Mouse (Mus musculus): ENCODE results near the gene Exosc8. TPM values are rescaled to one million over a fixed set of nuclear protein-coding genes. Genes with fewer than 3 reads are reported as not detected.

Gene Exosc8
- polyA plus RNA-seq, 2 experiments: 119 to 130 TPM

DNA sequence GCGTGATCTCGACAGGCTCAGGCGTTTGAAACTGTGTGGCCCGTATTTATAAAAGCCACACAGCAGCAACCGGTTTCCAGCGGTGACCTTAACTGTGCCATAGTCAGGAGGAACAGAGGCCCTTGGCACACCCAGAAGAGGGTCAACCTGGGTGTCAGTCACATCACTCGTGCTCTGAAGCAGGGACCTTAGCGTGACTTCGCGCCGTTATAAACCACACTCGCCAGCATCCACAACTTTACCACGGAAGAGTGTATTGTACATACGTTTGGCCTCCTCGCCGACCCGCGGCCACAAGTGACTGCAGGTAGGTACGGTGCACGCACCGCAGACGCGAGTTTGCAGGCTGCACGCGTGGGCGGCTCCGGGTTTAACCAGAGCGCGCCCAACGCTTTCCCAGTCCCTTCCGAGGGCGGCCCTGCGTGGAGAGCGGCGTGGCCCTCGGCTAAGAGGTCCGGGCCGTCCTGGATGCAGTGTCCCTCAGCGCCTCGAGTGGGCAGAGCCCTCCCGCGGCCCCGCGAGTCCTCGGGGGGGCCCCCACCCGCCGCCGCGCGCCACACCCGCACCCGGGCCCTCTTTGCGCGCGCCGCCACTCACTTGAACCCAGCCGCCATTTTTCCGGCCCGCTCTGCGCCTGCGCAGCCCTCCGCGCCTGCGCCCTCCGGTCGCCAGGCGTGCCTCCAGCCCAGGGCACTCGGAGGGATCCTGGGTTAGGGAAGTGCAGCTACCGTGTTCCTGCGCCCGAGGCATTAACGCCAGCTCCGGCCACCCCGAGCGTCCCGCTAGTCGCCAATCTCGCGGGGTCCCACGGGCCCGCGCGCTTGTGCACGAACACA, 564 bp downstream of the Exosc8 start:
- Histone ChIP-seq H3K4me3 (replicated peaks; ENCODE audit: low read length) (peak overlapping the region; percentile 96), H3K4me1 (ENCODE audit: control insufficient read depth, insufficient read depth, low read length) (0 out of 2 replicates have a peak, but pooled peaks cover 3% of the 10 kb centered on the region), H3K9me3 (ENCODE audit: control insufficient read depth, low read length) (no peaks in the 10 kb centered on the region), H3K36me3 (ENCODE audit: control insufficient read depth, insufficient read depth, low read length) (peaks cover 42% of the 10 kb centered on the region), H3K4me2 (replicated peaks; ENCODE audit: low read depth, low read length, severe bottlenecking) (peak overlapping the region; percentile 85), H3K27ac (replicated peaks; ENCODE audit: low read depth, low read length) (peak overlapping the region; percentile 95), H3K27me3 (ENCODE audit: control insufficient read depth, insufficient read depth, low read length) (no peaks in the 10 kb centered on the region), H3K9ac (ENCODE audit: low read depth, low read length, severe bottlenecking) (peak overlapping the region; percentile 95)
- ATAC-seq (ENCODE audit: low FRiP score, low read depth) (peak; percentile 91), DNase-seq (ENCODE audit: low spot score) (peak; percentile 82)
- peak; percentile 65; the same call in 1 of the 2 replicates for TF ChIP-seq POLR2A (IDR thresholded peaks at IDR 0.05; ENCODE audit: borderline replicate concordance, extremely low read depth, insufficient read depth, insufficient read length)
- WGBS: under 1% methylated on average over 50 of the region's 84 CpGs

GRCm38 (mm10) chr3:54732371-54732770, 2.8 kb downstream of the Exosc8 start:
- H3K9me3 ChIP-seq (ENCODE audit: control insufficient read depth, low read length): no peaks in the 10 kb centered on the region
- H3K4me1 ChIP-seq (ENCODE audit: control insufficient read depth, insufficient read depth, low read length): 0 out of 2 replicates have a peak, but pooled peaks cover 3% of the 10 kb centered on the region
- H3K36me3 ChIP-seq (ENCODE audit: control insufficient read depth, insufficient read depth, low read length): peaks cover 49% of the 10 kb centered on the region
- no peak overlapping the region for H3K4me3 ChIP-seq (replicated peaks; ENCODE audit: low read length)
- H3K4me2 ChIP-seq (replicated peaks; ENCODE audit: low read depth, low read length, severe bottlenecking): no peak overlapping the region
- H3K27ac ChIP-seq (replicated peaks; ENCODE audit: low read depth, low read length): no peak overlapping the region
- DNase-seq (ENCODE audit: low spot score) (no peak), ATAC-seq (ENCODE audit: low FRiP score, low read depth) (no peak)
- WGBS: 88% methylated on average over 4 of the region's 4 CpGs
- H3K9ac ChIP-seq (ENCODE audit: low read depth, low read length, severe bottlenecking): no peak overlapping the region
- TF ChIP-seq POLR2A (IDR thresholded peaks at IDR 0.05; ENCODE audit: borderline replicate concordance, extremely low read depth, insufficient read depth, insufficient read length): no peak
- no peaks in the 10 kb centered on the region for H3K27me3 ChIP-seq (ENCODE audit: control insufficient read depth, insufficient read depth, low read length)

DNA sequence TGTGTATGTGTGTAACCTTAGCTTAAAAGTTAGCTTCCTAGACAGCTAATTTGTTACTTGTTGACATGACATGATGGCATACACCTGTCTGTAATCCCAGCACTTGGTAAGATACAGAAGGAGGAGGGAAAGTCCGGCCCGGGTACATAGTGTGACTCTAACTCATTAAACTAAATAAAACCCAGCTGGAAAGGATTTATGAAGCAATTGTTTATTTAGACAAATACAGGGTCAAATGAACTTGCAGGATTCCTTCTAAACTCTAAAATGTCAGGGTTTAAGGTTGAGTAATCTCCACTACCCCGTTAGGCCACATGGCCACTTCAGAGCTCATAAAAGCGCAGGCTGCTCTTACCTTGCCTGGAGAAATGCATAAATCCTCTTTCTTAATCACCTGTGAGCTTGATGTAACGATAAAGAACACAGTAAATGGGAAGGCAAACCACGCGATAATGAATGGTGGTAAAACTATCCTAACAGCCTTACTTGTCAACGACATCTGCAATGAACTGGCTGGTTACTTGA, 3.5 kb downstream of the Exosc8 start:
- Histone ChIP-seq H3K27me3 (ENCODE audit: control insufficient read depth, insufficient read depth, low read length) (no peaks in the 10 kb centered on the region), H3K4me1 (ENCODE audit: control insufficient read depth, insufficient read depth, low read length) (0 out of 2 replicates have a peak, but pooled peaks cover 3% of the 10 kb centered on the region), H3K36me3 (ENCODE audit: control insufficient read depth, insufficient read depth, low read length) (peaks cover 55% of the 10 kb centered on the region), H3K9ac (ENCODE audit: low read depth, low read length, severe bottlenecking) (no peak overlapping the region), H3K4me3 (replicated peaks; ENCODE audit: low read length) (no peak overlapping the region), H3K27ac (replicated peaks; ENCODE audit: low read depth, low read length) (no peak overlapping the region), H3K4me2 (replicated peaks; ENCODE audit: low read depth, low read length, severe bottlenecking) (no peak overlapping the region), H3K9me3 (ENCODE audit: control insufficient read depth, low read length) (no peaks in the 10 kb centered on the region)
- no peak for ATAC-seq (ENCODE audit: low FRiP score, low read depth)
- no peak for DNase-seq (ENCODE audit: low spot score)
- TF ChIP-seq POLR2A (IDR thresholded peaks at IDR 0.05; ENCODE audit: borderline replicate concordance, extremely low read depth, insufficient read depth, insufficient read length): no peak
- WGBS: 30% methylated on average over 8 of the region's 8 CpGs

DNA sequence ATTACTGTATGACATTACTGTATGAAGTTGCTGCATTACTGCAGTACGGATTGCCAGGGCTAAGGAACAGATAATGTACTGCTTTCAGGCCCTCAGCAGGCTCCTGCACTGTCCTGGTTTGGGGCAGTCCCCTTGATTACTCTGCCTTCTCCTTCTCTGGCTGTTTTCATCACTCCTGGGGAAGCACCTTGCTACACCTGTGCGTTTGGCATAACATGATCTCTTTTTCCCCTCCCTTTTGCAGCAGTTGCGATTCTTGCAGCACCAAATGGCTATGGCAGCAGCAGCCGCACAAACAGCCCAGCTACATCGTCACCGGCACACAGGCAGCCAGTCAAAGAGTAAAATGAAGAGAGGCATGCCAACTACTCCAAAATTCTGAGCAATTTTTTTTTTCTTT, 7.1 kb downstream of the Exosc8 start:
- no peak overlapping the region for H3K27ac ChIP-seq (replicated peaks; ENCODE audit: low read depth, low read length)
- H3K4me2 ChIP-seq (replicated peaks; ENCODE audit: low read depth, low read length, severe bottlenecking): no peak overlapping the region
- no peak overlapping the region for H3K9ac ChIP-seq (ENCODE audit: low read depth, low read length, severe bottlenecking)
- peaks cover 77% of the 10 kb centered on the region for H3K36me3 ChIP-seq (ENCODE audit: control insufficient read depth, insufficient read depth, low read length)
- TF ChIP-seq POLR2A (IDR thresholded peaks at IDR 0.05; ENCODE audit: borderline replicate concordance, extremely low read depth, insufficient read depth, insufficient read length): no peak
- H3K9me3 ChIP-seq (ENCODE audit: control insufficient read depth, low read length): no peaks in the 10 kb centered on the region
- no peaks in the 10 kb centered on the region for H3K27me3 ChIP-seq (ENCODE audit: control insufficient read depth, insufficient read depth, low read length)
- no peak overlapping the region for H3K4me3 ChIP-seq (replicated peaks; ENCODE audit: low read length)
- 92% methylated on average over 6 of the region's 6 CpGs for WGBS
- H3K4me1 ChIP-seq (ENCODE audit: control insufficient read depth, insufficient read depth, low read length): no peaks in the 10 kb centered on the region
- DNase-seq (ENCODE audit: low spot score): no peak
- no peak for ATAC-seq (ENCODE audit: low FRiP score, low read depth)

GRCm38 (mm10) chr3:54727588-54727987, 7.6 kb downstream of the Exosc8 start:
- H3K27me3 ChIP-seq (ENCODE audit: control insufficient read depth, insufficient read depth, low read length): no peaks in the 10 kb centered on the region
- no peak overlapping the region for H3K4me2 ChIP-seq (replicated peaks; ENCODE audit: low read depth, low read length, severe bottlenecking)
- H3K36me3 ChIP-seq (ENCODE audit: control insufficient read depth, insufficient read depth, low read length): peaks cover 83% of the 10 kb centered on the region
- no peak for TF ChIP-seq POLR2A (IDR thresholded peaks at IDR 0.05; ENCODE audit: borderline replicate concordance, extremely low read depth, insufficient read depth, insufficient read length)
- no peak for ATAC-seq (ENCODE audit: low FRiP score, low read depth)
- H3K9ac ChIP-seq (ENCODE audit: low read depth, low read length, severe bottlenecking): no peak overlapping the region
- H3K27ac ChIP-seq (replicated peaks; ENCODE audit: low read depth, low read length): no peak overlapping the region
- DNase-seq (ENCODE audit: low spot score): no peak
- 98% methylated on average over 2 of the region's 2 CpGs for WGBS
- H3K4me1 ChIP-seq (ENCODE audit: control insufficient read depth, insufficient read depth, low read length): no peaks in the 10 kb centered on the region
- no peak overlapping the region for H3K4me3 ChIP-seq (replicated peaks; ENCODE audit: low read length)
- no peaks in the 10 kb centered on the region for H3K9me3 ChIP-seq (ENCODE audit: control insufficient read depth, low read length)
